Mouse (Mus musculus): ENCODE measurements around the gene Aqp9. TPM values are rescaled to one million over a fixed set of nuclear protein-coding genes. Genes with fewer than 3 reads are reported as not detected.

Gene Aqp9
- polyA plus RNA-seq, 1 experiment, result 17.7 TPM

- Histone ChIP-seq H3K4me3 (replicated peaks; ENCODE audit: control insufficient read depth, low read depth, low read length) (no peak overlapping the region), H3K4me1 (ENCODE audit: control insufficient read depth, insufficient read depth, low read length) (no peaks in the 10 kb centered on the region; the same call in 1 of the 2 replicates), H3K27ac (ENCODE audit: control insufficient read depth, insufficient read depth, low read depth, low read length, poor library complexity) (peak overlapping the region; percentile 77)
- no peak for TF ChIP-seq CTCF (IDR thresholded peaks at IDR 0.05; ENCODE audit: control insufficient read depth, insufficient read depth, low read length)
- no peak for TF ChIP-seq POLR2A (IDR thresholded peaks at IDR 0.05; ENCODE audit: borderline replicate concordance, control insufficient read depth, low read depth, low read length)
- WGBS, result 55% methylated on average over 6 of the region's 6 CpGs
Measured at GRCm38 (mm10) chr9:71065343-71065875, 103.1 kb downstream of the Aqp9 start.

GRCm38 (mm10) chr9:71064291-71064840, 104.1 kb downstream of the Aqp9 start:
- Histone ChIP-seq H3K27ac (ENCODE audit: control insufficient read depth, insufficient read depth, low read depth, low read length, poor library complexity) (peak overlapping the region; percentile 59), H3K4me3 (replicated peaks; ENCODE audit: control insufficient read depth, low read depth, low read length) (no peak overlapping the region), H3K4me1 (ENCODE audit: control insufficient read depth, insufficient read depth, low read length) (no peaks in the 10 kb centered on the region; the same call in 1 of the 2 replicates)
- WGBS, result 85% methylated on average over 8 of the region's 8 CpGs
- TF ChIP-seq POLR2A (IDR thresholded peaks at IDR 0.05; ENCODE audit: borderline replicate concordance, control insufficient read depth, low read depth, low read length) (no peak), CTCF (IDR thresholded peaks at IDR 0.05; ENCODE audit: control insufficient read depth, insufficient read depth, low read length) (no peak)

GRCm38 (mm10) chr9:71063551-71063950, 104.9 kb downstream of the Aqp9 start:
- TF ChIP-seq POLR2A (IDR thresholded peaks at IDR 0.05; ENCODE audit: borderline replicate concordance, control insufficient read depth, low read depth, low read length) (no peak), CTCF (IDR thresholded peaks at IDR 0.05; ENCODE audit: control insufficient read depth, insufficient read depth, low read length) (no peak)
- no peak overlapping the region for H3K4me3 ChIP-seq (replicated peaks; ENCODE audit: control insufficient read depth, low read depth, low read length)
- peak overlapping the region; percentile 24; the same call in 1 of the 2 replicates for H3K27ac ChIP-seq (ENCODE audit: control insufficient read depth, insufficient read depth, low read depth, low read length, poor library complexity)
- H3K4me1 ChIP-seq (ENCODE audit: control insufficient read depth, insufficient read depth, low read length), result no peaks in the 10 kb centered on the region; the same call in 1 of the 2 replicates

GRCm38 (mm10) chr9:71062976-71063375, 105.5 kb downstream of the Aqp9 start:
- WGBS, result 66% methylated on average over 4 of the region's 4 CpGs
- Histone ChIP-seq H3K4me3 (replicated peaks; ENCODE audit: control insufficient read depth, low read depth, low read length) (no peak overlapping the region), H3K27ac (ENCODE audit: control insufficient read depth, insufficient read depth, low read depth, low read length, poor library complexity) (no peak overlapping the region), H3K4me1 (ENCODE audit: control insufficient read depth, insufficient read depth, low read length) (no peaks in the 10 kb centered on the region; the same call in 1 of the 2 replicates)
- no peak for TF ChIP-seq POLR2A (IDR thresholded peaks at IDR 0.05; ENCODE audit: borderline replicate concordance, control insufficient read depth, low read depth, low read length)

- Histone ChIP-seq H3K27ac (ENCODE audit: control insufficient read depth, insufficient read depth, low read depth, low read length, poor library complexity) (no peak overlapping the region), H3K4me1 (ENCODE audit: control insufficient read depth, insufficient read depth, low read length) (no peaks in the 10 kb centered on the region; the same call in 1 of the 2 replicates), H3K4me3 (replicated peaks; ENCODE audit: control insufficient read depth, low read depth, low read length) (no peak overlapping the region)
- TF ChIP-seq POLR2A (IDR thresholded peaks at IDR 0.05; ENCODE audit: borderline replicate concordance, control insufficient read depth, low read depth, low read length), result no peak
Measured at GRCm38 (mm10) chr9:71062301-71062700, 106.2 kb downstream of the Aqp9 start.

Other genes with a start within 250 kb of the Aqp9 start
- gene Lipc, start 216.5 kb downstream of the Aqp9 start, polyA plus RNA-seq (2011; ENCODE audit: insufficient read depth, insufficient read length, low replicate concordance, missing spikeins), result 0.56 and 0.87 TPM in 2 replicates
- 1.5 and 1.9 TPM in 2 replicates for gene Aldh1a2, start 47.1 kb upstream of the Aqp9 start, polyA plus RNA-seq (2011; ENCODE audit: insufficient read depth, insufficient read length, low replicate concordance, missing spikeins)

Data from bone marrow, adult 2 months (tissue).